Mouse (Mus musculus) testis, adult 2 months (tissue): Measurements from ENCODE around the gene Spcs3.

Source experiments
- CTCF ChIP-seq: fragments of 200-500 bp; IDR thresholded peaks from 2 replicates; pipeline ENCODE4 v1.5.1; 2012; ENCODE audit warnings: low read depth, mild to moderate bottlenecking, inconsistent platforms, low read length, moderate library complexity; ENCODE audit not compliant: control insufficient read depth, insufficient read depth, insufficient replicate concordance
- POLR2A ChIP-seq: fragments of 200-500 bp; IDR thresholded peaks from 2 replicates; pipeline ENCODE4 v1.6.1; 2012; ENCODE audit warnings: low read depth, mild to moderate bottlenecking, inconsistent platforms, low read length, moderate library complexity; ENCODE audit not compliant: control insufficient read depth

DNA sequence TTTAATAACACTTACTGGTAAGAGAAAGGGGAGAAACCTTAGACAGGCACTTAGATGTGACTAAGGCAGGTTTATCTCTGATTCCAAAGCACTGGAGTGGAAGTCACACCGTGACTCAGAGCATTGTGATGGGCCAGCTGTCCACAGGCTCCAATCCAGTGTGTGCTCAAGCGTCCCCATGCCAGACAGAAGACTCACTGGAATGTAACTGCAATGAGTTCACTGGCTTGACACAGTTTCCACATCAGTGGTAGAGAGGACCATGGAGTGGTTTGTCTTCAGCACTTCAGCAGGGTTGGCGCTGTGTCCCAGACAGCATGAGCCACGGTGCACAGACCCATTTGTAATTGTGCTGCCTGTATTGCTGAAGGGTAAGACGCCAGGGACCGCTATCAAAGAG lies 18.6 kb upstream of the Spcs3 start:
- no peak for TF ChIP-seq CTCF
- no peak for TF ChIP-seq POLR2A
